Mouse (Mus musculus) thymus, adult 18-20 months (tissue): ENCODE measurements at regions not wholly inside any gene's neighbourhood (a gene's known extent, or its start where the extent isn't known, plus 50 kb on each side); places are given as distances from the start of the nearest gene placed in this dataset.

Experiments
- DNase-seq, 2 experiments: peaks; one replicate each; pipeline ENCODE4 v3.0.0; 2022; ENCODE audit warnings: mixed read lengths in 2 of 2

- DNase-seq = no peak
Measured at GRCm38 (mm10) chr16:30873493-30874211, 207.6 kb downstream of the Xxylt1 start.

GRCm38 (mm10) chr16:30875235-30875829 lies 205.9 kb downstream of the Xxylt1 start:
- DNase-seq = no peak

- DNase-seq = no peak
Measured at GRCm38 (mm10) chr16:30878821-30879220, 202.4 kb downstream of the Xxylt1 start.

GRCm38 (mm10) chr16:30879878-30880277 lies 201.4 kb downstream of the Xxylt1 start:
- DNase-seq = no peak

- no peak for DNase-seq
Measured at GRCm38 (mm10) chr16:30880682-30881081, 200.6 kb downstream of the Xxylt1 start.

GRCm38 (mm10) chr16:30881186-30881585 lies 200.0 kb downstream of the Xxylt1 start:
- no peak for DNase-seq

GRCm38 (mm10) chr16:30883490-30884188 lies 197.6 kb downstream of the Xxylt1 start:
- DNase-seq = no peak

GRCm38 (mm10) chr16:30884189-30884551 lies 197.1 kb downstream of the Xxylt1 start:
- DNase-seq = no peak

- DNase-seq = no peak
Measured at GRCm38 (mm10) chr16:30886982-30887381, 194.2 kb downstream of the Xxylt1 start.

GRCm38 (mm10) chr16:30887536-30887935 lies 193.7 kb downstream of the Xxylt1 start:
- DNase-seq = no peak

- DNase-seq = no peak
Measured at GRCm38 (mm10) chr16:30888556-30889323, 192.5 kb downstream of the Xxylt1 start.

- DNase-seq = no peak
Measured at GRCm38 (mm10) chr16:30892606-30893005, 188.6 kb downstream of the Xxylt1 start.

- no peak for DNase-seq
Measured at GRCm38 (mm10) chr16:30894086-30894485, 187.1 kb downstream of the Xxylt1 start.

- no peak for DNase-seq
Measured at GRCm38 (mm10) chr16:30895021-30895420, 186.2 kb downstream of the Xxylt1 start.

GRCm38 (mm10) chr16:30897371-30897770 lies 183.9 kb downstream of the Xxylt1 start:
- DNase-seq = no peak

- DNase-seq = no peak
Measured at GRCm38 (mm10) chr16:30900121-30900520, 181.1 kb downstream of the Xxylt1 start.

- no peak for DNase-seq
Measured at GRCm38 (mm10) chr16:30901309-30901708, 179.9 kb downstream of the Xxylt1 start.
